Mouse (Mus musculus) hindbrain, embryonic 14.5 days (tissue): ENCODE data around the gene Mogat2. TPM values are rescaled to one million over a fixed set of nuclear protein-coding genes. Genes with fewer than 3 reads are reported as not detected.

ENCODE experiments used
- ATAC-seq: fragments of 200-750 bp; cut with Nextera tagmentation; 2 replicates; pipeline ENCODE4 v1.8.0; 2017; ENCODE audit warnings: moderate number of reproducible peaks, mild to moderate bottlenecking, moderate TSS enrichment, moderate library complexity; ENCODE audit not compliant: low FRiP score
- DNase-seq: peaks from one replicate; pipeline ENCODE4 v3.0.0-alpha.2; 2015; ENCODE audit warnings: low spot score
- H3K27ac ChIP-seq: fragments of 300-500 bp; sonication (generic); 2 replicates; pipeline ENCODE4 v1.5.1; 2014; ENCODE audit warnings: mild to moderate bottlenecking, moderate library complexity
- H3K27me3 ChIP-seq: fragments of 300-500 bp; sonication (generic); 2 replicates; pipeline ENCODE4 v1.6.1; 2014; ENCODE audit warnings: mild to moderate bottlenecking, low read length, mixed read lengths; ENCODE audit not compliant: control insufficient read depth, insufficient read depth
- H3K36me3 ChIP-seq: fragments of 300-500 bp; sonication (generic); replicated peaks from 2 replicates; pipeline ENCODE4 v1.6.1; 2014; ENCODE audit not compliant: control insufficient read depth, insufficient read depth
- H3K4me1 ChIP-seq: fragments of 300-500 bp; sonication (generic); replicated peaks from 2 replicates; pipeline ENCODE4 v1.6.1; 2014; ENCODE audit warnings: antibody characterized with exemption, low read length, mixed read lengths; ENCODE audit not compliant: control insufficient read depth, insufficient read depth
- H3K4me2 ChIP-seq: fragments of 300-500 bp; sonication (generic); replicated peaks from 2 replicates; pipeline ENCODE4 v1.6.1; 2014; ENCODE audit warnings: mild to moderate bottlenecking, moderate library complexity
- H3K4me3 ChIP-seq: fragments of 300-500 bp; sonication (generic); replicated peaks from 2 replicates; pipeline ENCODE4 v1.5.1; 2014; ENCODE audit warnings: mild to moderate bottlenecking, low read length
- H3K9ac ChIP-seq: fragments of 300-500 bp; sonication (generic); 2 replicates; pipeline ENCODE4 v1.6.1; 2014
- H3K9me3 ChIP-seq: fragments of 300-500 bp; sonication (generic); 2 replicates; pipeline ENCODE4 v1.6.1; 2016; ENCODE audit warnings: low read length; ENCODE audit not compliant: control insufficient read depth
- WGBS: fragments of 180-500 bp; shearing (Covaris S2); extraction: QIAGEN DNeasy Blood & Tissue Kit; methylation state at CpG from one replicate; pipeline ENCODE4 v1.1.7; 2014; 5-methylcytosine and 5-hydroxymethylcytosine counted together
- polyA plus RNA-seq: library from polyadenylated mRNA; unstranded; fragments of >200 nt; fragmentation: Nextera tagmentation; extraction: Ambion mirVana; gene quantifications from 2 replicates; pipeline ENCODE4 v1.2.1, GENCODE M21; 2014

Gene Mogat2
- polyA plus RNA-seq, 1 experiment from 2014 or later: 2.5 TPM

GRCm38 (mm10) chr7:99189885-99190284, 48.5 kb downstream of the Mogat2 start:
- no peak for ATAC-seq
- H3K36me3 ChIP-seq: no peaks in the 10 kb centered on the region
- H3K27ac ChIP-seq: no peak overlapping the region
- H3K27me3 ChIP-seq: no peaks in the 10 kb centered on the region
- H3K9ac ChIP-seq: no peak overlapping the region
- H3K4me1 ChIP-seq: no peaks in the 10 kb centered on the region
- H3K4me3 ChIP-seq: no peak overlapping the region
- no peak for DNase-seq
- 86% methylated on average over 5 of the region's 5 CpGs for WGBS
- no peak overlapping the region for H3K4me2 ChIP-seq
- no peaks in the 10 kb centered on the region for H3K9me3 ChIP-seq

GRCm38 (mm10) chr7:99188630-99189029, 49.8 kb downstream of the Mogat2 start:
- WGBS: 84% methylated on average over 6 of the region's 6 CpGs
- Histone ChIP-seq H3K9me3 (no peaks in the 10 kb centered on the region), H3K4me2 (no peak overlapping the region), H3K4me3 (no peak overlapping the region), H3K27ac (no peak overlapping the region), H3K36me3 (no peaks in the 10 kb centered on the region), H3K27me3 (no peaks in the 10 kb centered on the region), H3K9ac (no peak overlapping the region), H3K4me1 (no peaks in the 10 kb centered on the region)
- ATAC-seq (no peak), DNase-seq (no peak)

GRCm38 (mm10) chr7:99187451-99187850, 51.0 kb downstream of the Mogat2 start:
- H3K27ac ChIP-seq: no peak overlapping the region
- H3K9ac ChIP-seq: no peak overlapping the region
- no peak for DNase-seq
- H3K36me3 ChIP-seq: no peaks in the 10 kb centered on the region
- H3K27me3 ChIP-seq: no peaks in the 10 kb centered on the region
- no peak overlapping the region for H3K4me2 ChIP-seq
- ATAC-seq: no peak
- no peaks in the 10 kb centered on the region for H3K9me3 ChIP-seq
- WGBS: 93% methylated on average over 5 of the region's 5 CpGs
- no peak overlapping the region for H3K4me3 ChIP-seq
- no peaks in the 10 kb centered on the region for H3K4me1 ChIP-seq

GRCm38 (mm10) chr7:99185405-99185804, 53.0 kb downstream of the Mogat2 start:
- Histone ChIP-seq H3K4me1 (0 out of 2 replicates have a peak, but pooled peaks cover 4% of the 10 kb centered on the region), H3K27ac (no peak overlapping the region), H3K9me3 (no peaks in the 10 kb centered on the region), H3K4me2 (no peak overlapping the region), H3K9ac (no peak overlapping the region), H3K36me3 (no peaks in the 10 kb centered on the region), H3K27me3 (0 out of 2 replicates have a peak, but pooled peaks cover 8% of the 10 kb centered on the region), H3K4me3 (no peak overlapping the region)
- ATAC-seq: no peak
- DNase-seq: no peak
- WGBS: 89% methylated on average over 3 of the region's 3 CpGs

- H3K4me3 ChIP-seq: no peak overlapping the region
- H3K4me2 ChIP-seq: no peak overlapping the region
- ATAC-seq (no peak), DNase-seq (no peak)
- no peaks in the 10 kb centered on the region for H3K36me3 ChIP-seq
- H3K9ac ChIP-seq: no peak overlapping the region
- H3K27me3 ChIP-seq: 0 out of 2 replicates have a peak, but pooled peaks cover 8% of the 10 kb centered on the region
- 77% methylated on average over 6 of the region's 6 CpGs for WGBS
- H3K9me3 ChIP-seq: no peaks in the 10 kb centered on the region
- 0 out of 2 replicates have a peak, but pooled peaks cover 4% of the 10 kb centered on the region for H3K4me1 ChIP-seq
- H3K27ac ChIP-seq: no peak overlapping the region
Observed at GRCm38 (mm10) chr7:99183751-99184150, 54.7 kb downstream of the Mogat2 start.

GRCm38 (mm10) chr7:99182432-99183172, 55.8 kb downstream of the Mogat2 start, which contains the start of gene Dgat2:
Dgat2 (minus strand) TSS chr7:99182719.
- DNase-seq (peak; percentile 93), ATAC-seq (peak; percentile 95)
- peak within 1 kb of the TSS; percentile 68 for H3K4me3 ChIP-seq
- peak within 1 kb of the TSS; percentile 79 for H3K4me2 ChIP-seq
- H3K9me3 ChIP-seq: no peaks in the 10 kb centered on the region
- no peaks in the 10 kb centered on the region for H3K36me3 ChIP-seq
- H3K27me3 ChIP-seq: 0 out of 2 replicates have a peak, but pooled peaks cover 8% of the 10 kb centered on the region
- peak within 1 kb of the TSS; percentile 86 for H3K27ac ChIP-seq
- H3K4me1 ChIP-seq: 0 out of 2 replicates have a peak, but pooled peaks cover 4% of the 10 kb centered on the region
- H3K9ac ChIP-seq: peak within 1 kb of the TSS; percentile 76
- under 1% methylated on average over 63 of the region's 63 CpGs for WGBS

- no peak for ATAC-seq
- 0 out of 2 replicates have a peak, but pooled peaks cover 4% of the 10 kb centered on the region for H3K4me1 ChIP-seq
- H3K27me3 ChIP-seq: 0 out of 2 replicates have a peak, but pooled peaks cover 8% of the 10 kb centered on the region
- H3K9ac ChIP-seq: peak overlapping the region; percentile 76
- H3K4me2 ChIP-seq: peak overlapping the region; percentile 79
- no peaks in the 10 kb centered on the region for H3K9me3 ChIP-seq
- no peak overlapping the region; the same call in 1 of the 2 replicates for H3K27ac ChIP-seq
- WGBS: 20% methylated on average over 14 of the region's 14 CpGs
- H3K36me3 ChIP-seq: no peaks in the 10 kb centered on the region
- DNase-seq: no peak
- peak overlapping the region; percentile 68 for H3K4me3 ChIP-seq
Observed at GRCm38 (mm10) chr7:99181619-99182431, 56.6 kb downstream of the Mogat2 start.

- Histone ChIP-seq H3K27me3 (0 out of 2 replicates have a peak, but pooled peaks cover 8% of the 10 kb centered on the region), H3K4me2 (no peak overlapping the region), H3K4me1 (0 out of 2 replicates have a peak, but pooled peaks cover 4% of the 10 kb centered on the region), H3K4me3 (no peak overlapping the region), H3K27ac (no peak overlapping the region), H3K36me3 (no peaks in the 10 kb centered on the region), H3K9me3 (no peaks in the 10 kb centered on the region), H3K9ac (no peak overlapping the region)
- WGBS: 92% methylated on average over 1 of the region's 1 CpGs
- ATAC-seq: no peak
- no peak for DNase-seq
Observed at GRCm38 (mm10) chr7:99180162-99180561, 58.3 kb downstream of the Mogat2 start.

GRCm38 (mm10) chr7:99179271-99179670, 59.1 kb downstream of the Mogat2 start:
- H3K4me3 ChIP-seq: no peak overlapping the region
- H3K27me3 ChIP-seq: 0 out of 2 replicates have a peak, but pooled peaks cover 8% of the 10 kb centered on the region
- H3K9me3 ChIP-seq: no peaks in the 10 kb centered on the region
- no peak overlapping the region for H3K27ac ChIP-seq
- no peak overlapping the region for H3K9ac ChIP-seq
- H3K36me3 ChIP-seq: no peaks in the 10 kb centered on the region
- no peak overlapping the region for H3K4me2 ChIP-seq
- ATAC-seq: no peak
- DNase-seq: no peak
- 93% methylated on average over 9 of the region's 9 CpGs for WGBS
- H3K4me1 ChIP-seq: 0 out of 2 replicates have a peak, but pooled peaks cover 4% of the 10 kb centered on the region
